Mouse (Mus musculus) limb, embryonic 11.5 days (tissue): ENCODE results near the gene Akap13. TPM values are rescaled to one million over a fixed set of nuclear protein-coding genes. Genes with fewer than 3 reads are reported as not detected.

Experiments
- ATAC-seq: fragments of 200-750 bp; cut with Nextera tagmentation; 2 replicates; pipeline ENCODE4 v1.8.0; 2017; ENCODE audit warnings: low read depth; ENCODE audit not compliant: insufficient number of reproducible peaks, low FRiP score, low TSS enrichment
- DNase-seq: peaks from one replicate; pipeline ENCODE4 v3.0.0-alpha.2; 2015; ENCODE audit warnings: low spot score
- H3K27ac ChIP-seq: fragments of 300-500 bp; sonication (generic); replicated peaks from 2 replicates; pipeline ENCODE4 v1.5.1; 2014; ENCODE audit warnings: low read depth, mild to moderate bottlenecking, low read length
- H3K27me3 ChIP-seq: fragments of 300-500 bp; sonication (generic); 2 replicates; pipeline ENCODE4 v1.6.1; 2014; ENCODE audit warnings: mild to moderate bottlenecking, low read length, mixed read lengths; ENCODE audit not compliant: control insufficient read depth, insufficient read depth
- H3K36me3 ChIP-seq: fragments of 300-500 bp; sonication (generic); 2 replicates; pipeline ENCODE4 v1.6.1; 2014; ENCODE audit warnings: mild to moderate bottlenecking, low read length, moderate library complexity, mixed read lengths; ENCODE audit not compliant: control insufficient read depth, insufficient read depth
- H3K4me1 ChIP-seq: fragments of 300-500 bp; sonication (generic); 2 replicates; pipeline ENCODE4 v1.6.1; 2014; ENCODE audit warnings: low read length, mixed read lengths; ENCODE audit not compliant: control insufficient read depth, insufficient read depth
- H3K4me2 ChIP-seq: fragments of 300-500 bp; sonication (generic); 2 replicates; pipeline ENCODE4 v1.6.1; 2014; ENCODE audit warnings: low read depth, mild to moderate bottlenecking, moderate library complexity; ENCODE audit not compliant: severe bottlenecking
- H3K4me3 ChIP-seq: fragments of 300-500 bp; sonication (generic); 2 replicates; pipeline ENCODE4 v1.5.1; 2014; ENCODE audit warnings: low read depth, low read length
- H3K9ac ChIP-seq: fragments of 300-500 bp; sonication (generic); 2 replicates; pipeline ENCODE4 v1.6.1; 2014; ENCODE audit warnings: mild to moderate bottlenecking, low read length
- H3K9me3 ChIP-seq: fragments of 300-500 bp; sonication (generic); 2 replicates; pipeline ENCODE4 v1.6.1; 2016; ENCODE audit warnings: low read length; ENCODE audit not compliant: control insufficient read depth
- WGBS: fragments of 180-500 bp; shearing (Covaris S2); extraction: QIAGEN DNeasy Blood & Tissue Kit; methylation state at CpG from one replicate; pipeline ENCODE4 v1.1.7; 2014; 5-methylcytosine and 5-hydroxymethylcytosine counted together
- polyA plus RNA-seq: library from polyadenylated mRNA; unstranded; fragments of >200 nt; fragmentation: Nextera tagmentation; extraction: Ambion mirVana; gene quantifications from 2 replicates; pipeline ENCODE4 v1.2.1, GENCODE M21; 2014

Akap13 gene
- polyA plus RNA-seq, 1 experiment from 2014 or later = 32.7 TPM

DNA sequence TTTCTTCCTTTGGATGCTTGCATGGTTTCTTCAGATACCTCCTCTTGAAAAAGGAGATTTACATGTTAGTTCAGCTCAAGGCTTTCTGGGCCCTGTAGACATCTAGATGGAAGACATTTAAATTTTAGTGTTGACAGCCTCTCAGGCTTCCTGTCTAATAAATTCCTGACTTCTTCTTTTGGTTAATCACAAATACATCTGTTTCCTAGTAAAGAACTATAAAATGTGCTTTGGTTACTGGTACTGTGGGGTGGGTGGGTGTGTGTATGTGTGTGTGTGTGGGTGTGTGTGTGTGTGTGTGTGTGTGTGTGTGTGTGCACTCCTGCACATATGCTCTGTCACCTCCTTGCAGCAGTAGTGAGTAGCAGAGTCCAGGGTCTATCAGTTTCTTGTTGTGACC is 262.0 kb downstream of the Akap13 start:
- H3K4me3 ChIP-seq = no peak overlapping the region
- no peak overlapping the region for H3K4me2 ChIP-seq
- no peaks in the 10 kb centered on the region for H3K27me3 ChIP-seq
- H3K27ac ChIP-seq = no peak overlapping the region
- DNase-seq (no peak), ATAC-seq (no peak)
- no peaks in the 10 kb centered on the region for H3K4me1 ChIP-seq
- no peaks in the 10 kb centered on the region for H3K36me3 ChIP-seq
- H3K9me3 ChIP-seq = no peaks in the 10 kb centered on the region
- no peak overlapping the region for H3K9ac ChIP-seq

DNA sequence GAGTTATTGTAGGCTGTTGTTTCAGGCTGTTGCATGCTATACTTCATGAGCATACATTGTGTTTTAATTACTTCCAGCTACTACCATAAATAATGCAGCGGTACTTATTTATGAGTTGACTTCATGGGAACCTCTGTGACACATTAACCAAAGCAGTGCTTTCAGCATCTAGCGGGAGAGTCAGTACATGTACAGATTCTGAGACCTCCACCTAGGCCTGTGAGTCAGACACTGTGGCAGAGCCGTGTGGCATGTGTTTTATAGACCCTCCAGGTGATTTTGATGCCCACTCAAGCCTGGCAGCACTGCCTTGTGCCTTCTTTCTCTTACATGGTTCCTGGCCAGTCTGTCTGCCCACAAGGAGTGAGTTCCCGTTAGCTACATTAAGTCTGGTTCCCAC is 266.0 kb downstream of the Akap13 start:
- H3K36me3 ChIP-seq = 0 out of 2 replicates have a peak, but pooled peaks cover 4% of the 10 kb centered on the region
- H3K27me3 ChIP-seq = no peaks in the 10 kb centered on the region
- H3K27ac ChIP-seq = no peak overlapping the region
- ATAC-seq (no peak), DNase-seq (no peak)
- 67% methylated on average over 4 of the region's 4 CpGs for WGBS
- no peaks in the 10 kb centered on the region for H3K9me3 ChIP-seq
- no peaks in the 10 kb centered on the region for H3K4me1 ChIP-seq
- no peak overlapping the region for H3K4me3 ChIP-seq
- H3K4me2 ChIP-seq = no peak overlapping the region
- no peak overlapping the region for H3K9ac ChIP-seq

DNA sequence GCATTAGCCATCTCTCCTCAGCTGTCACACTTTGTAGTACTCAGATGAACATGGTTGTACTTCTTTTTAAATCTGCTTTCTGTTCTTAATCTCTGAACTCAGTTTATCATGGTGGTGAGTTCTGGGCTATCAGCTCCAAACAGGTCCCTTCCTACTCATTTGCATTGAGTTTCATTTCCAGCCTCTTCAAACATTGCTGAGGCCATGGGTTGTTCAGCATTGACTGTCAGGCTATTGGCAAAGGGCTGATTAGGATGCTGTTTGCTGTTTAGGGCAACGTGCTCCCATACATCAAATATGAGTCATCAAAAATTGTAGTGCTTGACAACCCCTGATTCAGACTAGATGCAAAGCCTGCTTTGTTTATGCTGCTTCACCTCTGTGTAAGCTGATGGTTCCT is 268.7 kb downstream of the Akap13 start:
- no peak for DNase-seq
- WGBS = 97% methylated on average over 1 of the region's 1 CpGs
- ATAC-seq = no peak
- H3K36me3 ChIP-seq = peaks cover 12% of the 10 kb centered on the region; the same call in 1 of the 2 replicates
- H3K9ac ChIP-seq = no peak overlapping the region
- no peaks in the 10 kb centered on the region for H3K9me3 ChIP-seq
- H3K27ac ChIP-seq = no peak overlapping the region
- H3K4me1 ChIP-seq = no peaks in the 10 kb centered on the region
- H3K27me3 ChIP-seq = no peaks in the 10 kb centered on the region
- H3K4me2 ChIP-seq = no peak overlapping the region
- no peak overlapping the region for H3K4me3 ChIP-seq

DNA sequence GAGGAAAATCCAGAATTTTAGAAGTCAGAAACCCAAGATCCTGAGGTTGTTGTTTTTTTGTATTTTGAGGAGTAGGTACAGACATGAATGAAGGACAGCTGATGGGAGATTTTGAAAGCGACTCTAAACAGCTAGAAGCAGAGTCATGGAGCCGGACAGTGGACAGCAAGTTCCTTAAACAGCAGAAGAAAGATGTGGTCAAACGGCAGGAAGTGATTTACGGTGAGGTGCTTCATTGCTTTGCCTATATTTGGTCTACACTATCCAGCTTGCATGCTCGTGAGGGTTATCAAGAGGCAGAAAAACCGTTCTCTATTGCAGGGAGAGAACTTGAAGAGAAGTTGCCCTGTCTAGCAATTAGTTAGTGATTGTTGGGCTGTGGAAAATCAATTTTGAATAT is 270.6 kb downstream of the Akap13 start:
- 93% methylated on average over 6 of the region's 6 CpGs for WGBS
- Histone ChIP-seq H3K4me3 (no peak overlapping the region), H3K9ac (no peak overlapping the region)

DNA sequence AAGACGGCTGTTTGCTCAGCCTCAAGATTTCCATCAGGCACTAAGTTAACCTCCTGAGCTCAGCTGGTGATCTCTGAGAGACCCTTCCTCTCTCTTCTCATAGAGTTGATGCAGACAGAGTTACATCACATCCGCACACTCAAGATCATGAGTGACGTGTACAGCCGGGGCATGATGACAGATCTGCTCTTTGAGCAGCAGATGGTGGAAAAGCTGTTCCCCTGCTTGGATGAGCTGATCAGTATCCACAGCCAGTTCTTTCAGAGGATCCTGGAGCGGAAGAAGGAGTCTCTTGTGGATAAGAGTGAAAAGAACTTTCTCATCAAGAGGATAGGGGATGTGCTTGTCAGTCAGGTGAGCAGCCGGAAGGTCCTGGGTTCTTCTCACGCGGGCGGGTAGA is 271.5 kb downstream of the Akap13 start:
- Histone ChIP-seq H3K4me1 (peaks cover 2% of the 10 kb centered on the region; the same call in 1 of the 2 replicates), H3K4me2 (no peak overlapping the region), H3K27ac (no peak overlapping the region), H3K27me3 (no peaks in the 10 kb centered on the region), H3K9me3 (no peaks in the 10 kb centered on the region), H3K4me3 (no peak overlapping the region), H3K36me3 (peaks cover 14% of the 10 kb centered on the region; the same call in 1 of the 2 replicates), H3K9ac (no peak overlapping the region)
- ATAC-seq = no peak
- 94% methylated on average over 9 of the region's 9 CpGs for WGBS
- no peak for DNase-seq

More for the DNA sequence above, 270.6 kb downstream of the Akap13 start:
- H3K36me3 ChIP-seq = peaks cover 14% of the 10 kb centered on the region; the same call in 1 of the 2 replicates
- H3K4me2 ChIP-seq = no peak overlapping the region
- ATAC-seq (no peak), DNase-seq (no peak)
- no peak overlapping the region for H3K27ac ChIP-seq
- H3K9me3 ChIP-seq = no peaks in the 10 kb centered on the region
- H3K4me1 ChIP-seq = no peaks in the 10 kb centered on the region
- H3K27me3 ChIP-seq = no peaks in the 10 kb centered on the region

DNA sequence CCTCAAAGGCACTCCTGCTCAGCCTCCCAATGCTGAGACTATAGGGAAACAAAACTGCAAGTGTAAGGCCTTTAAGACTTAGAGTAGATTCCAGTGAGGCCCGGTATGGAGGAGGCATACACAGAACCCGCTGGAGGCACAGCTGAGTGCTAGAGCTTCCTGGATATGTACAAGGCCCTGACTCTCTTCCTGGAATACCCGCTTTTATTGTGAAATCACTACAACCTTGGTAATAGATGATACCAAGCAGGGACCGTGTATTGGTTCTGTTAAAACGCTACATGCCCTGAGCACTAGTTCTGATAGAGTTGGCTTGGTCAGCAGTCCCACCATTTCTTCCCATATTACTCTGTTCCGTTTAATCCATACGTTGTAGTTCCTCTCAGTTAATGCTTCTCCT is 274.3 kb downstream of the Akap13 start:
- Histone ChIP-seq H3K9me3 (no peaks in the 10 kb centered on the region), H3K4me2 (no peak overlapping the region), H3K36me3 (peaks cover 10% of the 10 kb centered on the region; the same call in 1 of the 2 replicates), H3K27ac (no peak overlapping the region), H3K4me3 (no peak overlapping the region), H3K27me3 (no peaks in the 10 kb centered on the region), H3K4me1 (peaks cover 3% of the 10 kb centered on the region; the same call in 1 of the 2 replicates), H3K9ac (no peak overlapping the region)
- no peak for ATAC-seq
- no peak for DNase-seq
- 93% methylated on average over 7 of the region's 7 CpGs for WGBS

DNA sequence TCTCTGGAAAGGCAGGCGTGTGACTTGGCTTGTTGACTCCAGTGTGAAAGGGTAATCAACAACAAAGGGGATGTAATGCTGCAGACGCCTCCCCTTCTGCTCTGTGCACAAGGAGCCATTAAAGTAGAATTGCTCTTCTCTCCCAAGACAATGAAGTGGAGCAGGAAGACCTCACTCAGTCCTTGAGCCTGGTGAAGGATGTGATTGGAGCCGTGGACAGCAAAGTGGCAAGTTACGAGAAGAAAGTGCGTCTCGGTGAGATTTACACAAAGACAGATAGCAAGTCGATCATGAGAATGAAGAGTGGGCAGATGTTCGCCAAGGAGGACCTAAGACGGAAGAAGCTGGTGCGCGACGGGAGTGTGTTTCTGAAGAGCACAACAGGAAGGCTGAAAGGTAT is 274.9 kb downstream of the Akap13 start:
- no peak for ATAC-seq
- Histone ChIP-seq H3K27me3 (no peaks in the 10 kb centered on the region), H3K4me3 (no peak overlapping the region), H3K9ac (no peak overlapping the region), H3K4me1 (peaks cover 3% of the 10 kb centered on the region; the same call in 1 of the 2 replicates), H3K36me3 (peaks cover 10% of the 10 kb centered on the region; the same call in 1 of the 2 replicates), H3K27ac (no peak overlapping the region), H3K9me3 (no peaks in the 10 kb centered on the region), H3K4me2 (no peak overlapping the region)
- no peak for DNase-seq
- 87% methylated on average over 12 of the region's 12 CpGs for whole genome bisulfite sequencing

DNA sequence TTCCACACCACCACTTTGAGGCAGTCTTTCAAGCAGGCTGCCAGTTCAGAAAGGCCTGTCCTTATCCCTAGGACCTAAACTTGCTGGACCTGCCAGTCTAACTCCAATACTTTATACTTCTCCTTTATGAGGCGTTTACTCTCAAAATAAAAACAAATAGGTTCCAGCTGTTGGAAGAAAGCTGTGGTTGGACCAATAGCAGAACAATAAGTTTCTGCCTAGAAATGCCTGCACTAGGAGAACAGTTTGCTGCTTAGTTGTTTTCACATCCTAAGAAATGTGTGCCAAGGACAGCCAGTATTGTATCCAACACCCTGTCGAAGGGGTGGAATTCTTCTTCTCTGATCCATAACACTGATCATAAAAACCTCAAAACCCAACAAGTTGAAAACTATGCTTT is 276.6 kb downstream of the Akap13 start:
- ATAC-seq (no peak), DNase-seq (no peak)
- Histone ChIP-seq H3K27me3 (no peaks in the 10 kb centered on the region), H3K9me3 (no peaks in the 10 kb centered on the region), H3K4me1 (peaks cover 3% of the 10 kb centered on the region; the same call in 1 of the 2 replicates), H3K9ac (no peak overlapping the region), H3K36me3 (peaks cover 5% of the 10 kb centered on the region; the same call in 1 of the 2 replicates), H3K4me2 (no peak overlapping the region), H3K27ac (no peak overlapping the region; the same call in 1 of the 2 replicates), H3K4me3 (no peak overlapping the region)
- WGBS = 54% methylated on average over 2 of the region's 2 CpGs

DNA sequence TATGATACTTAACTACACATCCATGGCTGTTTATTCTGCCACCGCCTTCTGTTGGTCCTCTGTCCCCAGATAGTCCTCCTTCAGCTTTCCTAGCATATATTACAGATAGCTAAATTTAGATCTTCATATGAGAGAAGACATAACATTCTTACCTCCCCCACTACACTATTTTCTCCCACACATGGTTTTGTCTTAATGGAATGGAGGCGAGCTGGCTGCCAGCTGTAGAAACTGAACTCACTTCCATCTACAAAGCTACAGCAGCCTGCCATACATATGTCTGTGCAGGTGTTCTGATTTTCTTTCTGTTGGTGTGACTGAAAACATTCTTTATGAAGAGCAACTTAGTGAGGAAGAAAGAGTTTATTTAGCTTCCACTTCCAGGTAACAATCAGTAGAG is 277.8 kb downstream of the Akap13 start:
- DNase-seq (no peak), ATAC-seq (no peak)
- H3K4me2 ChIP-seq = no peak overlapping the region
- H3K27ac ChIP-seq = no peak overlapping the region
- 97% methylated on average over 2 of the region's 2 CpGs for WGBS
- no peaks in the 10 kb centered on the region for H3K27me3 ChIP-seq
- no peak overlapping the region for H3K9ac ChIP-seq
- no peaks in the 10 kb centered on the region for H3K9me3 ChIP-seq
- no peak overlapping the region for H3K4me3 ChIP-seq
- peaks cover 5% of the 10 kb centered on the region; the same call in 1 of the 2 replicates for H3K36me3 ChIP-seq
- peaks cover 3% of the 10 kb centered on the region; the same call in 1 of the 2 replicates for H3K4me1 ChIP-seq
